Mouse (Mus musculus) hindbrain, embryonic 10.5 days (tissue): ENCODE measurements around the gene Chrnd. TPM values are rescaled to one million over a fixed set of nuclear protein-coding genes. Genes with fewer than 3 reads are reported as not detected.

Experiments
- DNase-seq: peaks from one replicate; pipeline ENCODE4 v3.0.0-alpha.2; 2017; ENCODE audit warnings: low spot score
- H3K27ac ChIP-seq: fragments of 300-500 bp; sonication (generic); 2 replicates; pipeline ENCODE4 v1.5.1; 2016; ENCODE audit warnings: mild to moderate bottlenecking, moderate library complexity
- H3K27me3 ChIP-seq: fragments of 300-500 bp; sonication (generic); 2 replicates; pipeline ENCODE4 v1.6.1; 2016; ENCODE audit warnings: mild to moderate bottlenecking; ENCODE audit not compliant: poor library complexity, insufficient read depth, severe bottlenecking
- H3K36me3 ChIP-seq: fragments of 300-500 bp; sonication (generic); 2 replicates; pipeline ENCODE4 v1.6.1; 2016; ENCODE audit warnings: mild to moderate bottlenecking, moderate library complexity
- H3K4me1 ChIP-seq: fragments of 300-500 bp; sonication (generic); replicated peaks from 2 replicates; pipeline ENCODE4 v1.6.1; 2016; ENCODE audit warnings: mild to moderate bottlenecking
- H3K4me3 ChIP-seq: fragments of 300-500 bp; sonication (generic); 2 replicates; pipeline ENCODE4 v1.5.1; 2016; ENCODE audit warnings: mild to moderate bottlenecking, moderate library complexity
- H3K9me3 ChIP-seq: fragments of 300-500 bp; sonication (generic); 2 replicates; pipeline ENCODE4 v1.6.1; 2016; ENCODE audit warnings: mild to moderate bottlenecking, moderate library complexity
- WGBS: fragments of 180-500 bp; shearing (Covaris S2); methylation state at CpG from one replicate; pipeline ENCODE4 v1.1.7; 2016; 5-methylcytosine and 5-hydroxymethylcytosine counted together
- polyA plus RNA-seq: library from polyadenylated mRNA; unstranded; fragments of >200 nt; fragmentation: Nextera tagmentation; extraction: Ambion mirVana; gene quantifications from 2 replicates; pipeline ENCODE4 v1.2.1, GENCODE M21; 2016

The Chrnd gene
- polyA plus RNA-seq, 1 experiment from 2014 or later = not detected

DNA sequence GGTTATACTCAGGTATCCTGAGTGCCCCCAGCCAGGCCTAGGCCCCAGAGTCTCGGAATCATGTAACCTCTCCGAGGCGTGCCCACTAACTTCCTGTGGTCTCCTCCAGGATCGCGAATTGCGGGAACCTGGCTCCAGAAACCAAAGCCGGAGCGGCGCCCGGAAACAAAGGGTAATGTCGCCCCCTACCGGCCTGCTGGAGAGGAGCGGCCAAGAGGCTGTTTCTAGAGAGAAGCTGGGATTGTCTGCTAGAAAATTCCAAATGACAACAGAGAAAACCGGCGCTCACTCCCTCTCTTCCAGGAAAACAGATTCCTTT, 3.4 kb upstream of the Chrnd start:
- H3K27ac ChIP-seq = peak overlapping the region; percentile 77
- H3K9me3 ChIP-seq = no peaks in the 10 kb centered on the region
- DNase-seq = peak; percentile 89
- WGBS = under 1% methylated on average over 15 of the region's 15 CpGs
- H3K27me3 ChIP-seq = peaks cover 75% of the 10 kb centered on the region
- H3K4me1 ChIP-seq = peaks cover 46% of the 10 kb centered on the region
- peak overlapping the region; percentile 66 for H3K4me3 ChIP-seq
- H3K36me3 ChIP-seq = no peaks in the 10 kb centered on the region

DNA sequence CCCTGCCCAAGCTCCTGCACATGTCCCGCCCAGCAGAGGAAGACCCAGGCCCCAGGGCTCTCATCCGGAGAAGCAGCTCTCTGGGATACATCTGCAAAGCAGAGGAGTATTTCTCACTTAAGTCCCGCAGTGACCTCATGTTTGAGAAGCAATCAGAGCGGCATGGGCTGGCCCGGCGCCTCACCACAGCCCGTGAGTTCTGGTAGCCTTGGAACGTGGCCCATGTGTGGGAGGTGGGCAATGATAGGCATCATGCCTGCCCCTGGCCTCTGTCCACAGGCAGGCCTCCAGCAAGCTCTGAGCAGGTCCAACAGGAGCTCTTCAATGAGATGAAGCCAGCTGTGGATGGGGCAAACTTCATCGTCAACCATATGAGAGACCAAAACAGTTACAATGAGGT, 6.9 kb downstream of the Chrnd start:
- 79% methylated on average over 9 of the region's 9 CpGs for WGBS
- Histone ChIP-seq H3K9me3 (no peaks in the 10 kb centered on the region), H3K4me1 (no peaks in the 10 kb centered on the region), H3K4me3 (no peak overlapping the region), H3K27me3 (no peaks in the 10 kb centered on the region), H3K27ac (no peak overlapping the region), H3K36me3 (no peaks in the 10 kb centered on the region)
- no peak for DNase-seq

DNA sequence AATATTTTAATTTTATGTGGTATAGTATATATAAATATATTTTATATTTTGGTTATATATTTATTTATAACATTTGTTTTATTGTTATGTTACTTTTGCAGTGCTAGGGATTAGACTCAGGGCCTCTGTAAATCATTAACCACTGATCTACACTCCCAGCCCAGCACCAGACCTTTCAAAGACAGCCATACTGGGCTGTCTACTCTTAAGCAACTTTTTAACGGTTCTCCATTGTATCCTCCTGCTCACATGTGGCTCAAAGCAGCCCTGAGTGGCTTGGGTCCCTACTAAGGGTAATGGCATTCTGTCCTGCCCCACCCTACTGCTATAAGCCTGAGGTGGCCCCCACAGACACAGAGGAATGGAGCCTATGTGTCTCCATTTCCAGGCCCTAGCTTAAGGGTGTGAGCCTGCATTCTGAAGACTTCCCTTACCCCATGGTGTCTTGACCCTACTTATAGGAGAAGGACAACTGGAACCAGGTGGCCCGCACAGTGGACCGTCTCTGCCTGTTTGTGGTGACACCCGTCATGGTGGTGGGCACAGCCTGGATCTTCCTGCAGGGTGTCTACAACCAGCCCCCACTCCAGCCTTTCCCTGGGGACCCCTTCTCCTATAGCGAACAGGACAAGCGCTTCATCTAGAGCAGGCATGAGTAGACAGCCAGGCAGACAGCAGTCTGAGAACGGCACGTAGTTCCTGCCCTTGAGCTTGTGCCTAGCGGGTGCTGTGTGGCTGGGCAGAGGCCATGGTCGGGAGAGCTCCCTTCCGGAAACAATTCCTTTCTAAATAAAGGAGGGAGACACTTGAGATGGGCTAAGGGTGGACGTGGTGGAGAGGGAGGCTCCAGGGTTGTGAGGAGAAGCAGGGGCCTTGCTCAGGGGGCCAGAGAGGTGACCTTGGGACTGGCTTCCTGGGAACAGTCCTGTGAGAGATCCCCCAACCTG, 8.0 kb downstream of the Chrnd start:
- Histone ChIP-seq H3K27me3 (no peaks in the 10 kb centered on the region), H3K36me3 (no peaks in the 10 kb centered on the region), H3K9me3 (no peaks in the 10 kb centered on the region), H3K4me1 (no peaks in the 10 kb centered on the region), H3K27ac (no peak overlapping the region), H3K4me3 (no peak overlapping the region)
- WGBS = 80% methylated on average over 12 of the region's 12 CpGs
- DNase-seq = no peak

DNA sequence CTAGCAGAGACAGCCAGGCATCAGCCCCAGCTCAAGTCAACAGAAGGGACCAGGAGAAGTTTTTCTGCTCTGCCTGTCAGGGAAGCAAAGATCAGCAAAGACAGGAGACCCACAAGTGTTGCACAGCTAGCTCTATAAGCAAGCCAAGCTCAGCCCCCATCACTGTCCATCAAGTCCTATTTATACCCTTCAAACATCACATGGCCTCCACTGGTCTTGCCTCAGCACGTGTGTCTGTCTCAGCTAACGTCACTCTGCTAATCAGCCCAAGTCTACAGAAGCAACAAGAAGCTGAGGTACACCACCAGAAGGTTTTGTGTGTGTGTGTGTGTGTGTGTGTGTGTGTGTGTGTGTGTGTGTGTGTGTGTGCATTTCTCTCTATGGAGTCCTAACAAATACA, 10.4 kb downstream of the Chrnd start:
- no peaks in the 10 kb centered on the region for H3K36me3 ChIP-seq
- DNase-seq = no peak
- H3K27me3 ChIP-seq = peaks cover 7% of the 10 kb centered on the region; the same call in 1 of the 2 replicates

DNA sequence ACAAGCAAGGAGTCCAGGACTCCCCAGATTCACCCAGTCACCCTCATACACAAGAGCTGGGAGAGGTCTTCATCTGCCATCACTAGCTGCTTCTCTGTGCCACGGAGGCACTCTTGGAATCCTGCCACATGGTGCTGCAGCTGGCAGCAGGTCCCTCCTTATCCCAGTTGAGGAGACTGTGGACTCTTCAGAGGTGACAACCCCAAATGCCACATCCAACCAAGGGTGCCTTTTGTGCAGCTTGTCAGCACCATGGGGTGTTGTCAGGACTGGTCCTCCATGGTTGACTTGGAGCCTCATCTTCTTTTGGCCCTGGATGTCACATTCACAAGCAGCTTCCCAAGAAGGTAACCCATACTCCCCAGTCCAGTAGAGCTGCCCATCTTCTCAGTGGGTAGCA, 11.4 kb downstream of the Chrnd start:
- Histone ChIP-seq H3K9me3 (no peaks in the 10 kb centered on the region), H3K4me3 (no peak overlapping the region), H3K27me3 (peaks cover 18% of the 10 kb centered on the region), H3K36me3 (no peaks in the 10 kb centered on the region), H3K27ac (no peak overlapping the region), H3K4me1 (peaks cover 21% of the 10 kb centered on the region)
- 68% methylated on average over 1 of the region's 1 CpGs for WGBS
- DNase-seq = no peak

More for the DNA sequence above, 10.4 kb downstream of the Chrnd start:
- Histone ChIP-seq H3K27ac (no peak overlapping the region), H3K4me3 (no peak overlapping the region), H3K4me1 (peaks cover 12% of the 10 kb centered on the region), H3K9me3 (no peaks in the 10 kb centered on the region)
- WGBS = 67% methylated on average over 2 of the region's 2 CpGs

DNA sequence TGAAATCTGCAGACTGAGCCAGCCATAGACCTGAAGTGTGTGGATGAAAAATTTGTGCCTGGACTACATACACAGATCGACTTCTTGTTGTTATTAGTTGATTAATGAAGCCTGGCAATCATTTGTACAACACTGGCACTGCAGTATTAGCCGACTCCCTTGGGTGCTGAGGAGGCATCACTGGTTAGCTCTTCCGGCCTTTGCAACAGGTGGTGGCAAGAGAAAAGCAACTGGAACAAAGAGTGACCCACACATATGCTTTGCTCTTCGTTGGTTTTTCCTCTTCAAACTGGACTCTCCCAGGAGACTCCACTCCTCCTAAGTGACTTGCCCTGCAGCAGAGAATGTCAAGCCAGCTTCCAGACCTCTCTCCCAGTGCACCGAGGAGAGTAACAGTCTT, 13.4 kb downstream of the Chrnd start:
- Histone ChIP-seq H3K9me3 (no peaks in the 10 kb centered on the region), H3K4me1 (peaks cover 21% of the 10 kb centered on the region), H3K4me3 (no peak overlapping the region), H3K36me3 (no peaks in the 10 kb centered on the region), H3K27ac (no peak overlapping the region), H3K27me3 (peaks cover 37% of the 10 kb centered on the region)
- 82% methylated on average over 5 of the region's 5 CpGs for WGBS
- DNase-seq = no peak

DNA sequence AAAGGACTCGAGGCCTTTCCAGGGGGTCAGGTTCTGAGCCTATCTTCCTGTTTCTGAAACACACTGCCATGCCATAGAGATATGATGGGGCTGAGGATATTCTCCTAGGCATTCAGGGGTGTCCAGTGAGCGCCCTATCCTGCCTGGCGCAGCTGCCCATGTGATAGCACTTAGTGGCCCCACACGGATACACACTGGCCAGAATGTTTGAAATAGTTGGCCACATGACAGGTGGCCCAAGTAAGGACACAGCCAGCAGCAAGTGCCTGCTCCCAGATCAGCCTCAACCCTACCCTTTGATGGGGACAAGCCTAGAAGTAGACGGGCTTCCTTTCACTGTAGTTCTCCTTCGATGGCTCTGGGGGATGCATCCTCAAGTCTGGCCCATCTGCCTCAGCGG, 14.1 kb downstream of the Chrnd start, which contains the start of gene Chrng:
TSS of gene Chrng (plus strand) at position 193 of the 400 bp plus-strand sequence.
- 89% methylated on average over 7 of the region's 7 CpGs for WGBS
- no peaks in the 10 kb centered on the region for H3K9me3 ChIP-seq
- H3K27ac ChIP-seq = peak within 1 kb of the TSS; percentile 45

DNA sequence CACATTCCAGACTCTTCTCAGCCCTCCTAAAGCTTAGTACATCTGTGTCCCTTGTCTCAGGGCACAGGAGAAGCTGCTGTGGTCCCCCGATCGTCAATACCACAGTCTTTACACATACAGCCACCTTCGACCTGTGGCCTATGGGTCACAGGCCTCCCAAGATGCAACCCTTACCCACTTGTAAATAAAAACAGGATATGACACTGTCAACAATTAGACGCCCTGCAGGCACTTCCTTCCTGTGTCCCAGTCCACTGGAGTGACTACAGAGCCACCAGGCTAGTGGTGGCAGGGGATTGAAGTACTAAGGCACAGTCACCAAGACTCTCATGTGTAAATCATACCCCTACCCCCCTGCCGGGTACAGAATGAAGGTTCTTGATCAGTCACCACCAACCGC, 14.6 kb downstream of the Chrnd start:
- Histone ChIP-seq H3K4me3 (no peak overlapping the region), H3K27ac (peak overlapping the region; percentile 45; the same call in 1 of the 2 replicates), H3K4me1 (peaks cover 21% of the 10 kb centered on the region), H3K9me3 (no peaks in the 10 kb centered on the region), H3K27me3 (peaks cover 42% of the 10 kb centered on the region), H3K36me3 (no peaks in the 10 kb centered on the region)
- no peak for DNase-seq
- WGBS = 65% methylated on average over 6 of the region's 6 CpGs

More for the DNA sequence above, 14.1 kb downstream of the Chrnd start, which contains the start of gene Chrng:
- Histone ChIP-seq H3K36me3 (no peaks in the 10 kb centered on the region), H3K27me3 (peaks cover 42% of the 10 kb centered on the region), H3K4me1 (peaks cover 21% of the 10 kb centered on the region), H3K4me3 (no peak within 1 kb of the TSS)
- DNase-seq = no peak

DNA sequence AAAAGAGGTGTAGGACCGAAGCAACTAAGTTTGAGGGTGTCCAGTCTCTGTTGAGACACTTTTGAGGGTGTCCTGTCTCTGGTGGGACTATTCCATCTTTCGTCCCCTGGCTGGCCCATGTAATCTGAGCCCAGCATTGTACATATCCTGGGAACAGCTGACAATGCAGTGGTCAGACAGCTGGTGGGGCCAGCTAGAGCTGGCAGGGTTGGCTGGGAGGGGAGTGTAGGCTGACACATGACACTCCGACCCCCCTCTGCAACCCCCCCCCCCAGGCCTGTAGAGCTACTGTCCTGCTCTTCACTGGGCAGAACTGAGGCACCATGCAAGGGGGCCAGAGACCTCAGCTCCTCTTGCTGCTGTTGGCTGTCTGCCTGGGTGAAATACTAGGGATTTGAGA, 15.1 kb downstream of the Chrnd start:
- whole genome bisulfite sequencing = 37% methylated on average over 3 of the region's 3 CpGs
- no peaks in the 10 kb centered on the region for H3K36me3 ChIP-seq
- peak; percentile 31 for DNase-seq
- peaks cover 21% of the 10 kb centered on the region for H3K4me1 ChIP-seq
- peak overlapping the region; percentile 21; the same call in 1 of the 2 replicates for H3K4me3 ChIP-seq
- H3K9me3 ChIP-seq = no peaks in the 10 kb centered on the region
- peak overlapping the region; percentile 45 for H3K27ac ChIP-seq
- H3K27me3 ChIP-seq = peaks cover 42% of the 10 kb centered on the region

DNA sequence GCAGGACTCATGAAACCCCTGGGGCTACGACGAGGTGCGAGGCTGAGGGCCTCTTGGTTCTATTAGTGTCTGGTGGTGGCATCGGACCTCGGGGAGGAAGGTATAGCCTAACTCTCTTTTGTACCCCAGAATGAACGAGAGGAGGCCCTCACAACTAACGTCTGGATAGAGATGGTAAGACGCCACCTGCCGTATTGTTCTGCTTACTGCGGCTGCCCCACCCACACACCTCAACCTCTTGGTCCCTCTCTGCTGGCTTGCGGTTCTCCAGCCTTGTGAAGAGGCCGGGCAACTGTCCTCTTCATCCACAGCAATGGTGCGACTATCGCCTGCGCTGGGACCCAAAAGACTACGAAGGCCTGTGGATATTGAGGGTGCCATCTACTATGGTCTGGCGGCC, 15.9 kb downstream of the Chrnd start:
- H3K4me1 ChIP-seq = peaks cover 21% of the 10 kb centered on the region
- DNase-seq = no peak
- H3K4me3 ChIP-seq = peak overlapping the region; percentile 21
- H3K27me3 ChIP-seq = peaks cover 42% of the 10 kb centered on the region
- H3K36me3 ChIP-seq = no peaks in the 10 kb centered on the region
- H3K9me3 ChIP-seq = no peaks in the 10 kb centered on the region
- H3K27ac ChIP-seq = 0 out of 2 replicates have a peak overlapping the region, but pooled peaks have one; percentile 45
- 18% methylated on average over 17 of the region's 17 CpGs for WGBS

DNA sequence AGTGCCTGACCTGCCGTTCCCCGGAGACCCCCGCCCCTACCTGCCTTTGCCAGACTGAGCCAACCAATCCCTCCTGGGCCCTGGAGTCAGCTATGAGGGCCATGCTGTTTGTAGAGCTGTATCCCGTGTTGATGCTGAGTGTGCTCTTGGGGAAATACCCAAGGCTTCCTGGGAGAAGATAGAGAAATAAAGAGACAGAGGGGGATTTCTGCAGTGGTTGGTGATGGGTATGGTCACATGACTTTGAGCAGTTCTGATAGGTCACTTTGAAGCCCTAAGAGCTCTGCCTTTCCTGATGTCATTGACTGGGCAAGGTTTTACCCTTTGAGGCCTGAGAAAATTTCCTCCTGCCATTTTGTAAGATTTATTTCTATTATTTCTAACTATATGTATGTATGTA, 21.0 kb downstream of the Chrnd start:
- Histone ChIP-seq H3K36me3 (0 out of 2 replicates have a peak, but pooled peaks cover under 1% of the 10 kb centered on the region), H3K4me3 (no peak overlapping the region), H3K27ac (no peak overlapping the region), H3K4me1 (peaks cover 29% of the 10 kb centered on the region), H3K27me3 (peaks cover 28% of the 10 kb centered on the region), H3K9me3 (no peaks in the 10 kb centered on the region)
- WGBS = 82% methylated on average over 4 of the region's 4 CpGs
- no peak for DNase-seq

DNA sequence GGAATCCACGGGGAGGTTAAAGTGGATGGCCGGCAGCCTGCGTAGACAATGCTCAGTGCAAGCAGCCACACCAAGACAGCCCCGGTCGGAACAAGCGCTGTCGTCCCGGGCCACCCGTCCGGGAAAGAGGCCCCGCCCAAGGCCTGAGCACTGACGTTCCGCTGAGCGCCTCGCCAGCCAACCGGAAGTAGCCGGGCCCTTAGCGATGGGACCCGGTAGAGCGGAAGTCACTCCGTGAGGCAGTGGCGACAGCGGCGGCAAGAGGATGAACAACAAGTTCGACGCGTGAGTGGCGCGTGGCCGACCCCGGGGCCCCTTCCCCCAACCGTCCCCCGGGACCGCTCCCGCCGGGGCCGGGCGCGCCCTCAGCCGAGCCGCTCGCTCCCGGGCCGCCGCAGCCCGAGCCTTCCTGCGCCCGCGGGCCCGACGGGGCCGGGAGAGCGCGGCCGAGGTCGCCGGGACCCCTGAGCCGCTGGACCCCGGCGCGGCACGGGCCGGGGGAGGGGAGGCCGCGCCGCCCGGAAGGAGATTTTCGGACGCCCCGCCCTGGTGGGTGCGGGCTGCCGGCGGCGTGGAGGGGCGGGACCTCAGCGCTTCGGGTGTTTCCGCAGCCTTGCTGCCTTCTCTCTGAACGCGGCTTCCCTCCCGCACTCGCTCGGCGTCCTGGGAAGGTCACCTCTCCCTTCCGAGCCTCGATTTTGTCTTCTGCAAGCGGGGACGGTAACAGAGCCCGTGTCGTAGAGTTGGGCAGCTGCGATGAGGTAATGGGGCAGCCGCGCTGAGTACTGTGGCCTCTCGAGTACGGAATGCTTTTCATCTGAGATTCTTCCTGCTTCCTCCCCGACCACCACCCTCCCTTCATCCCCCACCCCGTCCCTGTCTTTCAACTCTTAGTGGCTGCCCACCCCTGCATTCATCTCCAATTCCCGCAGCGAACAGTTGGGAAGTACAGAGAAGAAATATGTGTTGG, 23.6 kb downstream of the Chrnd start, which contains the start of gene Eif4e2:
TSS of gene Eif4e2 (plus strand) at position 180 of the 970 bp plus-strand sequence.
- Histone ChIP-seq H3K4me3 (peak within 1 kb of the TSS; percentile 75), H3K36me3 (peaks cover 23% of the 10 kb centered on the region), H3K9me3 (no peaks in the 10 kb centered on the region), H3K27ac (peak within 1 kb of the TSS; percentile 99), H3K4me1 (peaks cover 32% of the 10 kb centered on the region), H3K27me3 (peaks cover 2% of the 10 kb centered on the region; the same call in 1 of the 2 replicates)
- under 1% methylated on average over 94 of the region's 99 CpGs for WGBS
- DNase-seq = peak; percentile 95
